Mouse (Mus musculus) ovary, postnatal 36 days (tissue): ENCODE data around the gene H13.
A peak's percentile ranks its signal among the peaks of the same experiment; 100 is the strongest.

ENCODE experiments used
- DNase-seq: peaks from one replicate; pipeline ENCODE4 v3.0.0; 2022; ENCODE audit warnings: low spot score, mixed read lengths

H13 gene

GRCm38 (mm10) chr2:152736090-152736601 lies 66.9 kb downstream of the H13 start, which contains the start of gene Id1:
Gene Id1, plus strand, starts transcription at chr2:152736251.
- DNase-seq, result peak; percentile 82

- DNase-seq, result peak; percentile 32
Measured at GRCm38 (mm10) chr2:152736748-152737147, 67.5 kb downstream of the H13 start.

- DNase-seq, result peak; percentile 33
Measured at GRCm38 (mm10) chr2:152737306-152738221, 68.3 kb downstream of the H13 start.

GRCm38 (mm10) chr2:152738341-152738740 lies 69.1 kb downstream of the H13 start:
- DNase-seq, result no peak

- peak; percentile 80 for DNase-seq
Measured at GRCm38 (mm10) chr2:152739031-152739841, 70.0 kb downstream of the H13 start.

GRCm38 (mm10) chr2:152739842-152740260 lies 70.6 kb downstream of the H13 start:
- DNase-seq, result peak; percentile 25

GRCm38 (mm10) chr2:152740490-152740889 lies 71.2 kb downstream of the H13 start:
- no peak for DNase-seq

- peak; percentile 56 for DNase-seq
Measured at GRCm38 (mm10) chr2:152741153-152742041, 72.1 kb downstream of the H13 start.

GRCm38 (mm10) chr2:152742435-152742834 lies 73.2 kb downstream of the H13 start:
- DNase-seq, result peak; percentile 73

- no peak for DNase-seq
Measured at GRCm38 (mm10) chr2:152753944-152754711, 84.9 kb downstream of the H13 start, which contains the start of gene Cox4i2. Gene Cox4i2, plus strand, starts transcription at chr2:152754173.

- no peak for DNase-seq
Measured at GRCm38 (mm10) chr2:152756474-152757393, 87.5 kb downstream of the H13 start.

- no peak for DNase-seq
Measured at GRCm38 (mm10) chr2:152757478-152757877, 88.2 kb downstream of the H13 start.
